Mouse (Mus musculus) hindbrain, embryonic 16.5 days (tissue): Measurements from ENCODE around the gene Farp1. TPM values are rescaled to one million over a fixed set of nuclear protein-coding genes. Genes with fewer than 3 reads are reported as not detected.

Experiments used
- ATAC-seq: fragments of 200-750 bp; cut with Nextera tagmentation; 2 replicates; pipeline ENCODE4 v1.8.0; 2017; ENCODE audit warnings: moderate TSS enrichment, moderate library complexity
- H3K27ac ChIP-seq: fragments of 300-500 bp; sonication (generic); 2 replicates; pipeline ENCODE4 v1.5.1; 2014; ENCODE audit warnings: low read depth, mild to moderate bottlenecking, control low read depth, low read length, moderate library complexity
- H3K27me3 ChIP-seq: fragments of 300-500 bp; sonication (generic); replicated peaks from 2 replicates; pipeline ENCODE4 v1.6.1; 2014; ENCODE audit warnings: low read length; ENCODE audit not compliant: control insufficient read depth, insufficient read depth
- H3K36me3 ChIP-seq: fragments of 300-500 bp; sonication (generic); 2 replicates; pipeline ENCODE4 v1.6.1; 2014; ENCODE audit warnings: mild to moderate bottlenecking, low read length, moderate library complexity, mixed read lengths; ENCODE audit not compliant: control insufficient read depth, insufficient read depth
- H3K4me1 ChIP-seq: fragments of 300-500 bp; sonication (generic); 2 replicates; pipeline ENCODE4 v1.6.1; 2014; ENCODE audit warnings: low read depth, low read length; ENCODE audit not compliant: control insufficient read depth, insufficient read depth
- H3K4me2 ChIP-seq: fragments of 300-500 bp; sonication (generic); 2 replicates; pipeline ENCODE4 v1.6.1; 2014; ENCODE audit warnings: mild to moderate bottlenecking, low read length, control low read depth, moderate library complexity
- H3K4me3 ChIP-seq: fragments of 300-500 bp; sonication (generic); 2 replicates; pipeline ENCODE4 v1.5.1; 2014; ENCODE audit warnings: mild to moderate bottlenecking, low read length, control low read depth, moderate library complexity
- H3K9ac ChIP-seq: fragments of 300-500 bp; sonication (generic); 2 replicates; pipeline ENCODE4 v1.6.1; 2014; ENCODE audit warnings: low read depth, mild to moderate bottlenecking, control low read depth, low read length, moderate library complexity
- H3K9me3 ChIP-seq: fragments of 300-500 bp; sonication (generic); 2 replicates; pipeline ENCODE4 v1.6.1; 2014; ENCODE audit warnings: mild to moderate bottlenecking, low read length, moderate library complexity; ENCODE audit not compliant: control insufficient read depth
- WGBS: fragments of 180-500 bp; shearing (Covaris S2); extraction: QIAGEN DNeasy Blood & Tissue Kit; methylation state at CpG from one replicate; pipeline ENCODE4 v1.1.7; 2014; 5-methylcytosine and 5-hydroxymethylcytosine counted together
- polyA plus RNA-seq: library from polyadenylated mRNA; unstranded; fragments of >200 nt; fragmentation: Nextera tagmentation; extraction: Ambion mirVana; gene quantifications from 2 replicates; pipeline ENCODE4 v1.2.1, GENCODE M21; 2015

The Farp1 gene
- polyA plus RNA-seq, 1 experiment from 2014 or later = 28.9 TPM

GRCm38 (mm10) chr14:121064726-121065125 lies 29.7 kb downstream of the Farp1 start:
- no peaks in the 10 kb centered on the region for H3K9me3 ChIP-seq
- WGBS = 45% methylated on average over 1 of the region's 1 CpGs
- no peak for ATAC-seq

GRCm38 (mm10) chr14:121073093-121073866 lies 38.3 kb downstream of the Farp1 start:
- Histone ChIP-seq H3K4me3 (no peak overlapping the region), H3K27me3 (no peaks in the 10 kb centered on the region), H3K9me3 (no peaks in the 10 kb centered on the region), H3K4me1 (no peaks in the 10 kb centered on the region), H3K36me3 (no peaks in the 10 kb centered on the region), H3K9ac (no peak overlapping the region), H3K27ac (no peak overlapping the region), H3K4me2 (no peak overlapping the region)
- ATAC-seq = peak; percentile 56
- 95% methylated on average over 5 of the region's 5 CpGs for WGBS

More at GRCm38 (mm10) chr14:121064726-121065125, 29.7 kb downstream of the Farp1 start:
- H3K4me2 ChIP-seq = no peak overlapping the region
- H3K36me3 ChIP-seq = no peaks in the 10 kb centered on the region
- H3K9ac ChIP-seq = no peak overlapping the region
- H3K4me3 ChIP-seq = no peak overlapping the region
- peaks cover 32% of the 10 kb centered on the region for H3K4me1 ChIP-seq
- no peak overlapping the region for H3K27ac ChIP-seq
- H3K27me3 ChIP-seq = no peaks in the 10 kb centered on the region

DNA sequence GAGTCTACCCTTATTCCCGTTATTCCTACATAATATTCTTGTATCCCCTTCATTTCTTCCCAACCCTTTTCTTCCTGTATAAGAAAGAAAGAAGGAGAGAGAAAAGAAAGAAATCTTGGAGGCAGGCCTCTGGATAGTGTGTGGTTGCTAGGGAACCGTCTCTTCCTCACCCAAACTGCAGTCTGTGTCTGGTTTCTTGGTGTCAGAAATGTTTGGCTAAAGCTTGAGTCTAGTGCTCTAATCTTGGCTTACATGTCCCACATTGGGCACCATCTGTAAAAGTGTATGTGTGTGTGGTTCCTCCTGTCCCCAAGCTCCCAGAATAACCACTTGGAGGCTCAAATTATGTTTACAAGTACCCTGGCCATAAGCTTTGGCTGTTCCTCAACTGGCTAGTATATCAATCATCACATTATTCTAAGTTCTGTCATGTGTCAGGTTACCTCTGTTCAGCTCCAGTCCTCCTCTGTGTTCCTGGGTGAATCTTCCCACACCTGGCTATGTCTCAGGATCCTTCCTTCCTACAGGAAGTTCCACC lies 39.3 kb downstream of the Farp1 start:
- 84% methylated on average over 2 of the region's 2 CpGs for WGBS
- H3K9ac ChIP-seq = no peak overlapping the region

DNA sequence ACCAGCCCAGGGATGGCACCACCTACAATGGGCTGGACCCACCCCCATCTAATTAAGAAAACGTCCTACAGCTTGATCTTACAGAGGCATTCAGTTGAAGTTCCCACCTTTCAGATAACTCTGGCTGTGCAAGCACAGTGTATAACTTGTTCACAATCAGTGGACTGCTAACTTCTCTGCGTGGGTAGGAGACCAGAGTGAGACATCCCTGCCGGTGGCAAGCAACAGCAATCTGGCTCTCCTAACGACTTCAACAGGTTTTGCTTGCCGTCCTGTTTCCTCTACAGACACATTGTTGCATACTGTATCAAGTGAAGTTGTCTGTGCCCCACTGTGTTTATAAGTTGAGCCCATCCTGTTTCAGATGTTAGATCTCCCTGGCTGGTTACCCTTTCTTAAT lies 45.7 kb downstream of the Farp1 start:
- 81% methylated on average over 5 of the region's 5 CpGs for WGBS
- H3K4me3 ChIP-seq = no peak overlapping the region
- peaks cover 9% of the 10 kb centered on the region for H3K4me1 ChIP-seq
- peaks cover 7% of the 10 kb centered on the region for H3K36me3 ChIP-seq
- no peak overlapping the region for H3K9ac ChIP-seq
- no peaks in the 10 kb centered on the region for H3K9me3 ChIP-seq
- no peaks in the 10 kb centered on the region for H3K27me3 ChIP-seq
- H3K27ac ChIP-seq = no peak overlapping the region
- ATAC-seq = no peak
- no peak overlapping the region for H3K4me2 ChIP-seq

More for the DNA sequence above, 39.3 kb downstream of the Farp1 start:
- 0 out of 2 replicates have a peak, but pooled peaks have one; percentile 44 for ATAC-seq
- H3K9me3 ChIP-seq = no peaks in the 10 kb centered on the region
- H3K4me3 ChIP-seq = no peak overlapping the region
- H3K27me3 ChIP-seq = no peaks in the 10 kb centered on the region
- H3K4me1 ChIP-seq = no peaks in the 10 kb centered on the region
- peaks cover 4% of the 10 kb centered on the region; the same call in 1 of the 2 replicates for H3K36me3 ChIP-seq
- no peak overlapping the region for H3K4me2 ChIP-seq
- no peak overlapping the region for H3K27ac ChIP-seq

DNA sequence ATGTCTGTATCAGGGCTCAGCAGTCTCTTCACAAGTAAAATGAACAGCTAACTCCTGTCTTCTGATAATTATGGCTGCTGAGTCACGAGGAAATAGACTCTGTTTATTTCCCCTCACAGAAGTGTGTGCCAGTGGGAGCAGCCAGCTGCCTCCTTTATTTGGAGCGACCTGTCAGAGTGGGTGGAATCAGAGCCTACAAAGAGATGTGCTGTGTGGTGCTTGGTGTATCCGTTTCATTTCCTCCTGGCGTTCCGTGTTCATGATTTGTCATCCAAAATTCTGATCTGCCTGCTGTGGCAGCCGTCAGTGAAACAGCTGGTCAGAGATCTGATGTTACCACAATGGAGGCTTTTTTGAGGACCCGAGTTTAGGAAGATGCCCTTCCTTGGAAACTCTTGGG lies 47.3 kb downstream of the Farp1 start:
- peak overlapping the region; percentile 15; the same call in 1 of the 2 replicates for H3K4me2 ChIP-seq
- WGBS = 32% methylated on average over 7 of the region's 7 CpGs
- H3K9me3 ChIP-seq = no peaks in the 10 kb centered on the region
- peak; percentile 72 for ATAC-seq
- no peaks in the 10 kb centered on the region for H3K27me3 ChIP-seq
- peaks cover 7% of the 10 kb centered on the region for H3K36me3 ChIP-seq
- peaks cover 9% of the 10 kb centered on the region for H3K4me1 ChIP-seq
- no peak overlapping the region for H3K4me3 ChIP-seq
- H3K9ac ChIP-seq = peak overlapping the region; percentile 38; the same call in 1 of the 2 replicates
- H3K27ac ChIP-seq = peak overlapping the region; percentile 73

DNA sequence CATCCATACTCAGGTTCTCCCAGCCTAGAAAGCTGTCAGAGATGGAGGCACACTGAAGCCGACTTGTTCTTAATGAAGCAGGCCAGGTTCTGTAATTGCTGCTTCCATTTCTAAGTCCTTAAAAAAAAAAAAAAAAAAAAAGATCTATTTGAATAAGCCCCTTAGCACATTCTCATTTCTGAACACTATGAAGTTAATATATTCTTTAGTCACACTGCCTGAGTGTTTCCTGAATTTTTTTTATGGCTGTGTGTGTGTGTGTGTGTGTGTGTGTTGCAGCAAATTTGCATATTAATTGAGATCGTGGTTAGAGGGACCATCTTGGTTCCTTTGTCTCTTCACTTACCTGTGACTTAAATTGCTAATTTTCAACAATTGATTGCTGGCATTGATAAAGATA lies 47.8 kb downstream of the Farp1 start:
- no peak for ATAC-seq
- H3K4me2 ChIP-seq = no peak overlapping the region; the same call in 1 of the 2 replicates
- H3K27ac ChIP-seq = peak overlapping the region; percentile 73
- H3K9me3 ChIP-seq = no peaks in the 10 kb centered on the region
- H3K4me1 ChIP-seq = peaks cover 9% of the 10 kb centered on the region
- no peaks in the 10 kb centered on the region for H3K27me3 ChIP-seq
- H3K36me3 ChIP-seq = peaks cover 7% of the 10 kb centered on the region
- 43% methylated on average over 2 of the region's 2 CpGs for WGBS
- H3K4me3 ChIP-seq = no peak overlapping the region
- no peak overlapping the region for H3K9ac ChIP-seq

- Histone ChIP-seq H3K27me3 (no peaks in the 10 kb centered on the region), H3K9ac (no peak overlapping the region), H3K4me1 (peaks cover 9% of the 10 kb centered on the region), H3K9me3 (no peaks in the 10 kb centered on the region), H3K4me2 (no peak overlapping the region), H3K4me3 (no peak overlapping the region), H3K36me3 (peaks cover 7% of the 10 kb centered on the region), H3K27ac (no peak overlapping the region)
- 83% methylated on average over 3 of the region's 3 CpGs for WGBS
- no peak for ATAC-seq
Measured at GRCm38 (mm10) chr14:121083352-121083751, 48.4 kb downstream of the Farp1 start.

- Histone ChIP-seq H3K4me3 (no peak overlapping the region), H3K27ac (no peak overlapping the region), H3K27me3 (no peaks in the 10 kb centered on the region)
Measured at GRCm38 (mm10) chr14:121092517-121092916, 57.5 kb downstream of the Farp1 start.

DNA sequence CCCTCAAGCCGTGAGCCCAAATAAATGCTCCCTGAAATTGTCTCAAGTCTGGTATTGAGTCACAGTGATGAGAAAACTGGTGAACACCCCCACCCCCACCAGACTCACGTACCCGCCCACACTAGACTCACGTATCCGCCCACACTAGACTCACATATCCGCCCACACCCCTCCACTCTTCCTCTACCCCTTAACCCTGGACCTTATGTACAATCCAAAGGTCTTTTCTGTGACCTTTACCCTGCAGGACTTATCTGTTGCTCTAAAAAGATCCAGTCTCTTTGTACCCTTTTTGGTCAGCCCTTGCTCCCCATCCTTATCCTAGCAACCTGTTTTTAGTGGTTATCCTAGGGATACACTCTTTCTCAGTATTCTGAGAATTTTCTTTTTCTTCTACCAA lies 58.9 kb downstream of the Farp1 start:
- WGBS = 77% methylated on average over 6 of the region's 6 CpGs
- no peak for ATAC-seq
- no peak overlapping the region for H3K27ac ChIP-seq

More at GRCm38 (mm10) chr14:121092517-121092916, 57.5 kb downstream of the Farp1 start:
- 72% methylated on average over 9 of the region's 9 CpGs for WGBS
- H3K4me1 ChIP-seq = no peaks in the 10 kb centered on the region
- no peaks in the 10 kb centered on the region for H3K36me3 ChIP-seq
- peak; percentile 32; the same call in 1 of the 2 replicates for ATAC-seq
- peaks cover 4% of the 10 kb centered on the region for H3K9me3 ChIP-seq
- H3K9ac ChIP-seq = no peak overlapping the region
- H3K4me2 ChIP-seq = no peak overlapping the region

More for the DNA sequence above, 58.9 kb downstream of the Farp1 start:
- Histone ChIP-seq H3K9ac (no peak overlapping the region), H3K36me3 (no peaks in the 10 kb centered on the region), H3K4me1 (no peaks in the 10 kb centered on the region; the same call in 1 of the 2 replicates), H3K4me2 (no peak overlapping the region), H3K9me3 (peaks cover 1% of the 10 kb centered on the region), H3K27me3 (no peaks in the 10 kb centered on the region), H3K4me3 (no peak overlapping the region)
